Mouse (Mus musculus) limb, embryonic 10.5 days (tissue): ENCODE results near the gene Syna. TPM values are rescaled to one million over a fixed set of nuclear protein-coding genes. Genes with fewer than 3 reads are reported as not detected.

Source experiments
- DNase-seq: peaks from one replicate; pipeline ENCODE4 v3.0.0-alpha.2; 2017; ENCODE audit warnings: low spot score
- H3K27ac ChIP-seq: fragments of 300-500 bp; sonication (generic); 2 replicates; pipeline ENCODE4 v1.5.1; 2016; ENCODE audit warnings: mild to moderate bottlenecking
- H3K27me3 ChIP-seq: fragments of 300-500 bp; sonication (generic); 2 replicates; pipeline ENCODE4 v1.6.1; 2016; ENCODE audit warnings: low read depth, mild to moderate bottlenecking; ENCODE audit not compliant: poor library complexity, severe bottlenecking
- H3K36me3 ChIP-seq: fragments of 300-500 bp; sonication (generic); 2 replicates; pipeline ENCODE4 v1.6.1; 2016; ENCODE audit warnings: mild to moderate bottlenecking, moderate library complexity
- H3K4me1 ChIP-seq: fragments of 300-500 bp; sonication (generic); 2 replicates; pipeline ENCODE4 v1.6.1; 2016
- H3K4me3 ChIP-seq: fragments of 300-500 bp; sonication (generic); 2 replicates; pipeline ENCODE4 v1.5.1; 2016; ENCODE audit warnings: mild to moderate bottlenecking, moderate library complexity
- H3K9me3 ChIP-seq: fragments of 300-500 bp; sonication (generic); replicated peaks from 2 replicates; pipeline ENCODE4 v1.6.1; 2016; ENCODE audit warnings: mild to moderate bottlenecking
- WGBS: fragments of 180-500 bp; shearing (Covaris S2); methylation state at CpG from one replicate; pipeline ENCODE4 v1.1.7; 2016; 5-methylcytosine and 5-hydroxymethylcytosine counted together
- polyA plus RNA-seq: library from polyadenylated mRNA; unstranded; fragments of >200 nt; fragmentation: Nextera tagmentation; extraction: Ambion mirVana; gene quantifications from 2 replicates; pipeline ENCODE4 v1.2.1, GENCODE M21; 2016

The Syna gene
- polyA plus RNA-seq = 0.06 and 0.08 TPM in 2 replicates

GRCm38 (mm10) chr5:134560071-134560449 is at the start of gene Syna:
Syna (minus strand) TSS chr5:134560171.
- no peak within 1 kb of the TSS for H3K27ac ChIP-seq
- DNase-seq = no peak
- H3K36me3 ChIP-seq = no peaks in the 10 kb centered on the region
- 85% methylated on average over 7 of the region's 7 CpGs for WGBS
- no peaks in the 10 kb centered on the region for H3K27me3 ChIP-seq
- H3K4me1 ChIP-seq = peaks cover 11% of the 10 kb centered on the region
- no peak within 1 kb of the TSS for H3K4me3 ChIP-seq
- H3K9me3 ChIP-seq = no peaks in the 10 kb centered on the region

GRCm38 (mm10) chr5:134607121-134607520 is 47.1 kb upstream of the Syna start:
- Histone ChIP-seq H3K27ac (no peak overlapping the region), H3K9me3 (no peaks in the 10 kb centered on the region), H3K27me3 (no peaks in the 10 kb centered on the region), H3K4me3 (no peak overlapping the region), H3K4me1 (peaks cover 6% of the 10 kb centered on the region; the same call in 1 of the 2 replicates), H3K36me3 (peaks cover 11% of the 10 kb centered on the region; the same call in 1 of the 2 replicates)
- WGBS = 79% methylated on average over 5 of the region's 5 CpGs
- DNase-seq = no peak

GRCm38 (mm10) chr5:134606314-134606713 is 46.3 kb upstream of the Syna start:
- Histone ChIP-seq H3K4me1 (no peaks in the 10 kb centered on the region), H3K4me3 (no peak overlapping the region), H3K27ac (no peak overlapping the region), H3K36me3 (peaks cover 8% of the 10 kb centered on the region; the same call in 1 of the 2 replicates), H3K9me3 (no peaks in the 10 kb centered on the region), H3K27me3 (no peaks in the 10 kb centered on the region)
- no peak for DNase-seq

GRCm38 (mm10) chr5:134604376-134604775 is 44.4 kb upstream of the Syna start:
- Histone ChIP-seq H3K36me3 (peaks cover 14% of the 10 kb centered on the region), H3K9me3 (no peaks in the 10 kb centered on the region), H3K27ac (no peak overlapping the region), H3K27me3 (no peaks in the 10 kb centered on the region), H3K4me1 (peaks cover 5% of the 10 kb centered on the region; the same call in 1 of the 2 replicates), H3K4me3 (no peak overlapping the region)
- DNase-seq = no peak
- 87% methylated on average over 11 of the region's 11 CpGs for WGBS

GRCm38 (mm10) chr5:134597711-134598110 is 37.7 kb upstream of the Syna start:
- H3K4me1 ChIP-seq = peaks cover 5% of the 10 kb centered on the region; the same call in 1 of the 2 replicates
- H3K27me3 ChIP-seq = no peaks in the 10 kb centered on the region
- 92% methylated on average over 10 of the region's 10 CpGs for WGBS
- DNase-seq = no peak
- no peak overlapping the region for H3K27ac ChIP-seq
- H3K4me3 ChIP-seq = no peak overlapping the region
- H3K36me3 ChIP-seq = peaks cover 76% of the 10 kb centered on the region
- no peaks in the 10 kb centered on the region for H3K9me3 ChIP-seq

GRCm38 (mm10) chr5:134593093-134593492 is 33.1 kb upstream of the Syna start:
- Histone ChIP-seq H3K4me1 (no peaks in the 10 kb centered on the region), H3K27ac (no peak overlapping the region), H3K9me3 (no peaks in the 10 kb centered on the region), H3K27me3 (no peaks in the 10 kb centered on the region), H3K36me3 (peaks cover 99% of the 10 kb centered on the region), H3K4me3 (no peak overlapping the region)
- DNase-seq = no peak
- WGBS = 89% methylated on average over 9 of the region's 9 CpGs

- no peak for DNase-seq
- Histone ChIP-seq H3K4me3 (no peak overlapping the region), H3K27me3 (no peaks in the 10 kb centered on the region), H3K9me3 (no peaks in the 10 kb centered on the region), H3K4me1 (no peaks in the 10 kb centered on the region), H3K36me3 (peaks cover 99% of the 10 kb centered on the region), H3K27ac (no peak overlapping the region)
- WGBS = 94% methylated on average over 11 of the region's 11 CpGs
These were observed 32.1 kb upstream of the Syna start for GRCm38 (mm10) chr5:134592026-134592581.

GRCm38 (mm10) chr5:134589900-134590299 is 29.9 kb upstream of the Syna start:
- no peak overlapping the region for H3K4me3 ChIP-seq
- H3K9me3 ChIP-seq = no peaks in the 10 kb centered on the region
- 89% methylated on average over 3 of the region's 3 CpGs for WGBS
- H3K4me1 ChIP-seq = peaks cover 3% of the 10 kb centered on the region; the same call in 1 of the 2 replicates
- peaks cover 97% of the 10 kb centered on the region for H3K36me3 ChIP-seq
- no peak overlapping the region for H3K27ac ChIP-seq
- H3K27me3 ChIP-seq = no peaks in the 10 kb centered on the region
- DNase-seq = no peak

GRCm38 (mm10) chr5:134584798-134585197 is 24.8 kb upstream of the Syna start:
- Histone ChIP-seq H3K4me1 (peaks cover 17% of the 10 kb centered on the region), H3K27me3 (no peaks in the 10 kb centered on the region), H3K36me3 (peaks cover 50% of the 10 kb centered on the region), H3K9me3 (no peaks in the 10 kb centered on the region), H3K4me3 (no peak overlapping the region), H3K27ac (no peak overlapping the region)
- DNase-seq = no peak
- WGBS = 92% methylated on average over 5 of the region's 5 CpGs

- DNase-seq = no peak
- Histone ChIP-seq H3K4me3 (peak overlapping the region; percentile 93), H3K36me3 (peaks cover 40% of the 10 kb centered on the region), H3K27me3 (no peaks in the 10 kb centered on the region), H3K4me1 (peaks cover 17% of the 10 kb centered on the region), H3K27ac (no peak overlapping the region), H3K9me3 (no peaks in the 10 kb centered on the region)
- WGBS = 89% methylated on average over 3 of the region's 3 CpGs
These were observed 23.9 kb upstream of the Syna start for GRCm38 (mm10) chr5:134583884-134584213.

GRCm38 (mm10) chr5:134583006-134583883 is 23.3 kb upstream of the Syna start:
- H3K4me3 ChIP-seq = peak overlapping the region; percentile 93
- peaks cover 17% of the 10 kb centered on the region for H3K4me1 ChIP-seq
- no peaks in the 10 kb centered on the region for H3K9me3 ChIP-seq
- H3K27ac ChIP-seq = peak overlapping the region; percentile 90
- peaks cover 34% of the 10 kb centered on the region for H3K36me3 ChIP-seq
- no peaks in the 10 kb centered on the region for H3K27me3 ChIP-seq
- DNase-seq = no peak
- WGBS = 35% methylated on average over 15 of the region's 15 CpGs

GRCm38 (mm10) chr5:134582221-134582907 is 22.4 kb upstream of the Syna start:
- H3K27me3 ChIP-seq = no peaks in the 10 kb centered on the region
- peak overlapping the region; percentile 93 for H3K4me3 ChIP-seq
- peaks cover 17% of the 10 kb centered on the region for H3K4me1 ChIP-seq
- peaks cover 25% of the 10 kb centered on the region for H3K36me3 ChIP-seq
- peak; percentile 98 for DNase-seq
- WGBS = 8% methylated on average over 27 of the region's 30 CpGs
- H3K9me3 ChIP-seq = no peaks in the 10 kb centered on the region
- peak overlapping the region; percentile 90 for H3K27ac ChIP-seq

- no peak within 1 kb of the TSS for H3K4me3 ChIP-seq
- no peak for DNase-seq
- no peaks in the 10 kb centered on the region for H3K27me3 ChIP-seq
- peaks cover 13% of the 10 kb centered on the region for H3K36me3 ChIP-seq
- 82% methylated on average over 5 of the region's 5 CpGs for WGBS
- H3K9me3 ChIP-seq = no peaks in the 10 kb centered on the region
- no peak within 1 kb of the TSS for H3K27ac ChIP-seq
- H3K4me1 ChIP-seq = peaks cover 17% of the 10 kb centered on the region
These were observed 21.2 kb upstream of the Syna start, which contains the start of gene Rfc2 for GRCm38 (mm10) chr5:134581146-134581545. Rfc2 (plus strand) TSS chr5:134581366.
